Mouse (Mus musculus) olfactory bulb, adult 2 months (tissue): ENCODE measurements around the gene Gnat2. TPM values are rescaled to one million over a fixed set of nuclear protein-coding genes. Genes with fewer than 3 reads are reported as not detected.

Source experiments
- H3K27ac ChIP-seq: fragments of 200-500 bp; 2 replicates; pipeline ENCODE4 v1.5.1; 2012; ENCODE audit warnings: low read depth, low read length; ENCODE audit not compliant: insufficient read depth
- H3K4me1 ChIP-seq: fragments of 200-500 bp; 2 replicates; pipeline ENCODE4 v1.6.1; 2012; ENCODE audit warnings: low read length; ENCODE audit not compliant: control insufficient read depth, insufficient read depth
- H3K4me3 ChIP-seq: fragments of 200-500 bp; 2 replicates; pipeline ENCODE4 v1.5.1; 2012; ENCODE audit warnings: mild to moderate bottlenecking, low read depth, low read length, moderate library complexity; ENCODE audit not compliant: insufficient read depth
- CTCF ChIP-seq: fragments of 200-500 bp; IDR thresholded peaks from 2 replicates; pipeline ENCODE4 v1.5.1; 2012; ENCODE audit warnings: low read depth, mild to moderate bottlenecking, low read length, moderate library complexity; ENCODE audit not compliant: insufficient read depth
- POLR2A ChIP-seq: fragments of 200-500 bp; IDR thresholded peaks from 2 replicates; pipeline ENCODE4 v1.6.1; 2012; ENCODE audit warnings: mild to moderate bottlenecking, low read depth, low read length, moderate library complexity; ENCODE audit not compliant: insufficient read depth
- WGBS: fragments of 180-500 bp; shearing (Covaris S2); methylation state at CpG from one replicate; pipeline ENCODE4 v1.1.7; 2018; 5-methylcytosine and 5-hydroxymethylcytosine counted together
- polyA plus RNA-seq: library from polyadenylated mRNA; stranded (reverse); fragments of >200 nt; gene quantifications from 2 replicates; pipeline ENCODE4 v1.2.4, GENCODE M21; 2012; ENCODE audit warnings: low replicate concordance; ENCODE audit not compliant: missing spikeins, insufficient read depth, insufficient read length

Gnat2 gene
- polyA plus RNA-seq, 1 experiment, result not detected

GRCm38 (mm10) chr3:108089916-108090315 is 2.7 kb upstream of the Gnat2 start:
- no peak for TF ChIP-seq POLR2A
- H3K4me3 ChIP-seq, result no peak overlapping the region
- peaks cover 47% of the 10 kb centered on the region for H3K4me1 ChIP-seq
- whole genome bisulfite sequencing, result 24% methylated on average over 2 of the region's 2 CpGs
- peak overlapping the region; percentile 84 for H3K27ac ChIP-seq

GRCm38 (mm10) chr3:108090561-108090960 is 2.0 kb upstream of the Gnat2 start:
- TF ChIP-seq POLR2A (no peak), CTCF (no peak)
- Histone ChIP-seq H3K4me1 (peaks cover 47% of the 10 kb centered on the region), H3K4me3 (no peak overlapping the region), H3K27ac (peak overlapping the region; percentile 84)
- 64% methylated on average over 2 of the region's 2 CpGs for WGBS

- Histone ChIP-seq H3K4me3 (no peak overlapping the region), H3K4me1 (peaks cover 40% of the 10 kb centered on the region), H3K27ac (no peak overlapping the region)
- WGBS, result 81% methylated on average over 6 of the region's 6 CpGs
- TF ChIP-seq CTCF (no peak), POLR2A (no peak)
These were observed 559 bp upstream of the Gnat2 start for GRCm38 (mm10) chr3:108092030-108092429.

GRCm38 (mm10) chr3:108093306-108093705 is 717 bp downstream of the Gnat2 start:
- peaks cover 37% of the 10 kb centered on the region for H3K4me1 ChIP-seq
- 44% methylated on average over 6 of the region's 6 CpGs for WGBS
- no peak overlapping the region for H3K4me3 ChIP-seq
- no peak for TF ChIP-seq POLR2A
- TF ChIP-seq CTCF, result no peak
- no peak overlapping the region for H3K27ac ChIP-seq

- Histone ChIP-seq H3K27ac (no peak overlapping the region), H3K4me3 (no peak overlapping the region), H3K4me1 (peaks cover 31% of the 10 kb centered on the region)
- TF ChIP-seq POLR2A (no peak), CTCF (no peak)
- 66% methylated on average over 1 of the region's 1 CpGs for WGBS
These were observed 1.6 kb downstream of the Gnat2 start for GRCm38 (mm10) chr3:108094146-108094545.

GRCm38 (mm10) chr3:108094976-108095760 is 2.6 kb downstream of the Gnat2 start:
- WGBS, result 95% methylated on average over 12 of the region's 12 CpGs
- TF ChIP-seq POLR2A (no peak), CTCF (no peak)
- no peak overlapping the region for H3K4me3 ChIP-seq
- H3K27ac ChIP-seq, result no peak overlapping the region
- H3K4me1 ChIP-seq, result peaks cover 26% of the 10 kb centered on the region

GRCm38 (mm10) chr3:108096226-108096625 is 3.6 kb downstream of the Gnat2 start:
- H3K4me3 ChIP-seq, result no peak overlapping the region
- no peak overlapping the region for H3K27ac ChIP-seq
- peaks cover 23% of the 10 kb centered on the region for H3K4me1 ChIP-seq
- WGBS, result 78% methylated on average over 8 of the region's 8 CpGs
- TF ChIP-seq POLR2A, result no peak
- no peak for TF ChIP-seq CTCF

GRCm38 (mm10) chr3:108096726-108097125 is 4.1 kb downstream of the Gnat2 start:
- Histone ChIP-seq H3K4me1 (peaks cover 23% of the 10 kb centered on the region), H3K27ac (no peak overlapping the region), H3K4me3 (no peak overlapping the region)
- no peak for TF ChIP-seq CTCF
- no peak for TF ChIP-seq POLR2A
- 90% methylated on average over 10 of the region's 10 CpGs for WGBS

- H3K4me1 ChIP-seq, result peaks cover 22% of the 10 kb centered on the region
- 93% methylated on average over 8 of the region's 8 CpGs for WGBS
- no peak overlapping the region for H3K4me3 ChIP-seq
- TF ChIP-seq CTCF (no peak), POLR2A (no peak)
- H3K27ac ChIP-seq, result no peak overlapping the region
These were observed 5.1 kb downstream of the Gnat2 start for GRCm38 (mm10) chr3:108097656-108098055.

- TF ChIP-seq POLR2A (no peak), CTCF (no peak)
- 83% methylated on average over 6 of the region's 6 CpGs for whole genome bisulfite sequencing
- Histone ChIP-seq H3K27ac (no peak overlapping the region), H3K4me1 (peaks cover 16% of the 10 kb centered on the region), H3K4me3 (no peak overlapping the region)
These were observed 5.7 kb downstream of the Gnat2 start for GRCm38 (mm10) chr3:108098316-108098715.
